Mouse (Mus musculus) midbrain, embryonic 10.5 days (tissue): ENCODE data around the gene Hmg20a. TPM values are rescaled to one million over a fixed set of nuclear protein-coding genes. Genes with fewer than 3 reads are reported as not detected.
"Not testable (repeated sequence)": the region's sequence is repeated elsewhere in the genome, so short reads cannot be mapped to it uniquely, and the experiment has no call there.

Experiments
- DNase-seq: peaks from one replicate; pipeline ENCODE4 v3.0.0-alpha.2; 2017; ENCODE audit warnings: low spot score
- H3K27ac ChIP-seq: fragments of 300-500 bp; sonication (generic); replicated peaks from 2 replicates; pipeline ENCODE4 v1.5.1; 2016; ENCODE audit warnings: mild to moderate bottlenecking
- H3K27me3 ChIP-seq: fragments of 300-500 bp; sonication (generic); 2 replicates; pipeline ENCODE4 v1.6.1; 2016; ENCODE audit warnings: low read depth, mild to moderate bottlenecking; ENCODE audit not compliant: poor library complexity, severe bottlenecking
- H3K36me3 ChIP-seq: fragments of 300-500 bp; sonication (generic); 2 replicates; pipeline ENCODE4 v1.6.1; 2016; ENCODE audit warnings: mild to moderate bottlenecking, moderate library complexity
- H3K4me1 ChIP-seq: fragments of 300-500 bp; sonication (generic); 2 replicates; pipeline ENCODE4 v1.6.1; 2016
- H3K4me3 ChIP-seq: fragments of 300-500 bp; sonication (generic); 2 replicates; pipeline ENCODE4 v1.5.1; 2016; ENCODE audit warnings: mild to moderate bottlenecking, moderate library complexity
- H3K9me3 ChIP-seq: fragments of 300-500 bp; sonication (generic); replicated peaks from 2 replicates; pipeline ENCODE4 v1.6.1; 2016; ENCODE audit warnings: mild to moderate bottlenecking
- WGBS: fragments of 180-500 bp; shearing (Covaris S2); methylation state at CpG from one replicate; pipeline ENCODE4 v1.1.7; 2016; 5-methylcytosine and 5-hydroxymethylcytosine counted together
- polyA plus RNA-seq: library from polyadenylated mRNA; unstranded; fragments of >200 nt; fragmentation: Nextera tagmentation; extraction: Ambion mirVana; gene quantifications from 2 replicates; pipeline ENCODE4 v1.2.1, GENCODE M21; 2016

Gene Hmg20a
- polyA plus RNA-seq, 1 experiment from 2014 or later: 62.5 TPM

- H3K27me3 ChIP-seq: no peaks in the 10 kb centered on the region
- whole genome bisulfite sequencing: under 1% methylated on average over 40 of the region's 40 CpGs
- DNase-seq: peak; percentile 82
These were observed 928 bp upstream of the Hmg20a start for GRCm38 (mm10) chr9:56417415-56417947.

GRCm38 (mm10) chr9:56418738-56419239 is 380 bp downstream of the Hmg20a start:
- peak overlapping the region; percentile 80 for H3K4me3 ChIP-seq
- under 1% methylated on average over 11 of the region's 11 CpGs for WGBS

More at GRCm38 (mm10) chr9:56417415-56417947, 928 bp upstream of the Hmg20a start:
- peaks cover 42% of the 10 kb centered on the region for H3K4me1 ChIP-seq
- H3K27ac ChIP-seq: peak overlapping the region; percentile 94
- peak overlapping the region; percentile 80 for H3K4me3 ChIP-seq
- H3K9me3 ChIP-seq: no peaks in the 10 kb centered on the region
- no peaks in the 10 kb centered on the region for H3K36me3 ChIP-seq

GRCm38 (mm10) chr9:56420236-56420635 is 1.8 kb downstream of the Hmg20a start:
- DNase-seq: no peak
- Histone ChIP-seq H3K4me3 (0 out of 2 replicates have a peak overlapping the region, but pooled peaks have one; percentile 80), H3K27ac (no peak overlapping the region), H3K27me3 (no peaks in the 10 kb centered on the region), H3K9me3 (no peaks in the 10 kb centered on the region), H3K36me3 (no peaks in the 10 kb centered on the region), H3K4me1 (peaks cover 46% of the 10 kb centered on the region)
- 96% methylated on average over 1 of the region's 1 CpGs for WGBS

More at GRCm38 (mm10) chr9:56418738-56419239, 380 bp downstream of the Hmg20a start:
- H3K27ac ChIP-seq: peak overlapping the region; percentile 94
- DNase-seq: peak; percentile 85
- H3K27me3 ChIP-seq: no peaks in the 10 kb centered on the region
- H3K9me3 ChIP-seq: no peaks in the 10 kb centered on the region
- peaks cover 46% of the 10 kb centered on the region for H3K4me1 ChIP-seq
- H3K36me3 ChIP-seq: no peaks in the 10 kb centered on the region

- WGBS: 92% methylated on average over 9 of the region's 9 CpGs
- Histone ChIP-seq H3K27me3 (no peaks in the 10 kb centered on the region), H3K36me3 (no peaks in the 10 kb centered on the region), H3K4me3 (no peak overlapping the region), H3K27ac (no peak overlapping the region), H3K9me3 (no peaks in the 10 kb centered on the region), H3K4me1 (peaks cover 45% of the 10 kb centered on the region)
- DNase-seq: no peak
These were observed 2.6 kb downstream of the Hmg20a start for GRCm38 (mm10) chr9:56420892-56421601.

GRCm38 (mm10) chr9:56421991-56422390 is 3.6 kb downstream of the Hmg20a start:
- no peak overlapping the region for H3K4me3 ChIP-seq
- H3K9me3 ChIP-seq: no peaks in the 10 kb centered on the region
- H3K27ac ChIP-seq: no peak overlapping the region
- H3K4me1 ChIP-seq: peaks cover 36% of the 10 kb centered on the region
- no peaks in the 10 kb centered on the region for H3K27me3 ChIP-seq
- no peaks in the 10 kb centered on the region for H3K36me3 ChIP-seq
- DNase-seq: no peak
- WGBS: 85% methylated on average over 5 of the region's 5 CpGs

- Histone ChIP-seq H3K4me1 (peaks cover 21% of the 10 kb centered on the region), H3K4me3 (no peak overlapping the region), H3K27ac (no peak overlapping the region), H3K27me3 (no peaks in the 10 kb centered on the region), H3K9me3 (no peaks in the 10 kb centered on the region), H3K36me3 (no peaks in the 10 kb centered on the region)
- no peak for DNase-seq
- 84% methylated on average over 4 of the region's 4 CpGs for WGBS
These were observed 6.5 kb downstream of the Hmg20a start for GRCm38 (mm10) chr9:56424861-56425260.

- 93% methylated on average over 5 of the region's 5 CpGs for WGBS
- DNase-seq: no peak
- Histone ChIP-seq H3K9me3 (no peaks in the 10 kb centered on the region), H3K27ac (no peak overlapping the region), H3K27me3 (no peaks in the 10 kb centered on the region), H3K4me1 (peaks cover 4% of the 10 kb centered on the region; the same call in 1 of the 2 replicates), H3K36me3 (no peaks in the 10 kb centered on the region), H3K4me3 (no peak overlapping the region)
These were observed 17.6 kb downstream of the Hmg20a start for GRCm38 (mm10) chr9:56435821-56436526.

GRCm38 (mm10) chr9:56437300-56437892 is 19.0 kb downstream of the Hmg20a start:
- not testable (repeated sequence) for H3K27me3 ChIP-seq, H3K9me3 ChIP-seq, H3K4me1 ChIP-seq, H3K27ac ChIP-seq, H3K36me3 ChIP-seq, H3K4me3 ChIP-seq, DNase-seq
- 90% methylated on average over 26 of the region's 29 CpGs for WGBS

GRCm38 (mm10) chr9:56439699-56440098 is 21.3 kb downstream of the Hmg20a start:
- Histone ChIP-seq H3K4me3 (no peak overlapping the region), H3K27me3 (no peaks in the 10 kb centered on the region), H3K27ac (no peak overlapping the region), H3K36me3 (no peaks in the 10 kb centered on the region), H3K9me3 (no peaks in the 10 kb centered on the region), H3K4me1 (no peaks in the 10 kb centered on the region)
- DNase-seq: no peak
- WGBS: 84% methylated on average over 7 of the region's 7 CpGs

- no peak for DNase-seq
- Histone ChIP-seq H3K36me3 (peaks cover 8% of the 10 kb centered on the region; the same call in 1 of the 2 replicates), H3K4me1 (no peaks in the 10 kb centered on the region), H3K4me3 (no peak overlapping the region), H3K27me3 (no peaks in the 10 kb centered on the region), H3K9me3 (no peaks in the 10 kb centered on the region), H3K27ac (no peak overlapping the region)
- WGBS: 93% methylated on average over 6 of the region's 6 CpGs
These were observed 33.2 kb downstream of the Hmg20a start for GRCm38 (mm10) chr9:56451570-56451969.

- no peaks in the 10 kb centered on the region for H3K27me3 ChIP-seq
- H3K4me1 ChIP-seq: no peaks in the 10 kb centered on the region
- H3K27ac ChIP-seq: no peak overlapping the region
- H3K9me3 ChIP-seq: no peaks in the 10 kb centered on the region
- 88% methylated on average over 2 of the region's 2 CpGs for WGBS
- H3K36me3 ChIP-seq: 0 out of 2 replicates have a peak, but pooled peaks cover 3% of the 10 kb centered on the region
- H3K4me3 ChIP-seq: no peak overlapping the region
- no peak for DNase-seq
These were observed 34.8 kb downstream of the Hmg20a start for GRCm38 (mm10) chr9:56453038-56453815.

- no peaks in the 10 kb centered on the region for H3K9me3 ChIP-seq
- H3K27me3 ChIP-seq: no peaks in the 10 kb centered on the region
- no peaks in the 10 kb centered on the region for H3K4me1 ChIP-seq
- no peak for DNase-seq
- H3K36me3 ChIP-seq: 0 out of 2 replicates have a peak, but pooled peaks cover 3% of the 10 kb centered on the region
- no peak overlapping the region for H3K27ac ChIP-seq
- WGBS: 93% methylated on average over 3 of the region's 3 CpGs
- H3K4me3 ChIP-seq: no peak overlapping the region
These were observed 38.0 kb downstream of the Hmg20a start for GRCm38 (mm10) chr9:56456426-56456825.
